Mouse (Mus musculus) ES-Bruce4 (cell line): ENCODE data around the gene Rnf169.

Experiments used
- CTCF ChIP-seq: IDR thresholded peaks from one replicate; pipeline ENCODE4 v1.8.1; 2011; ENCODE audit warnings: low read depth, low read length
- EP300 ChIP-seq: IDR thresholded peaks from 2 replicates; pipeline ENCODE4 v1.6.1; 2011; ENCODE audit warnings: low read depth, low read length; ENCODE audit not compliant: insufficient read depth
- POLR2A ChIP-seq: IDR thresholded peaks from one replicate; pipeline ENCODE4 v1.8.1; 2011; ENCODE audit warnings: low read length; ENCODE audit not compliant: insufficient read depth

DNA sequence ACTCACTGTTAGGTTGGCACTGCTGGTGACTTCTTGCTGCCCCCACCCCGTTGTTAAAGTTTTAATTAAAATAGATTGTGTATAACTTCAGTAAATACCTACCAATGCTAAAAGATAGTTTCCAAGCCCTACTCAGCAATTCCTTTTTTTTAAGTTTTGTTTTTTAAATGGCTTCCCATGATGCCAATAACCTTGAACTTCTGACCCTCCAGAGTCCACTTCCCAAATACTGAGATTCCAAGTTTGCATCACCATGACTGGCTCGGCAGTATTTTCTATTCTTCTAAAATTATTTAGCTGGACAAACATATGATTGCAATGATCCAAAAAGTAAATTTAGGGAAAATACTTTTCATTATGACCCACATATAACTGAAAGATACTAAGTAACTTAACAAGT, 2.2 kb downstream of the Rnf169 start:
- TF ChIP-seq CTCF (no peak), POLR2A (no peak), EP300 (no peak)
